Mouse (Mus musculus) mature B cell (primary cell): ENCODE data around the gene Olfr870.
"Not testable (repeated sequence)": the region's sequence is repeated elsewhere in the genome, so short reads cannot be mapped to it uniquely, and the experiment has no call there.

Source experiments
- in situ Hi-C: fragments of 300-500 bp; cut with MboI; formaldehyde crosslinking; loops from 2 replicates; pipeline ENCODE4 v1.14.3; 2019

The Olfr870 gene

GRCm38 (mm10) chr9:20173957-20174356 lies at the start of gene Olfr870:
TSS of gene Olfr870 (minus strand) at chr9:20174057.
- in situ Hi-C loops: no loop called here

- in situ Hi-C loops: no loop called here
Measured at GRCm38 (mm10) chr9:20211907-20212306, 38.0 kb upstream of the Olfr870 start, which contains the start of gene Olfr871. TSS of gene Olfr871 (plus strand) at chr9:20212207.

- in situ Hi-C loops: no loop called here
Measured at GRCm38 (mm10) chr9:20211477-20211876, 37.6 kb upstream of the Olfr870 start.

- in situ Hi-C loops: no loop called here
Measured at GRCm38 (mm10) chr9:20210812-20211211, 37.0 kb upstream of the Olfr870 start.

- in situ Hi-C loops: not testable (repeated sequence)
Measured at GRCm38 (mm10) chr9:20203413-20203984, 29.6 kb upstream of the Olfr870 start.

- in situ Hi-C loops: no loop called here
Measured at GRCm38 (mm10) chr9:20202131-20202530, 28.3 kb upstream of the Olfr870 start.

- in situ Hi-C loops: no loop called here
Measured at GRCm38 (mm10) chr9:20179463-20179862, 5.6 kb upstream of the Olfr870 start.

GRCm38 (mm10) chr9:20149706-20150105 lies 24.2 kb downstream of the Olfr870 start:
- in situ Hi-C loops: no loop called here

- in situ Hi-C loops: no loop called here
Measured at GRCm38 (mm10) chr9:20128709-20129108, 45.1 kb downstream of the Olfr870 start, which contains the start of gene Olfr869. TSS of gene Olfr869 (plus strand) at chr9:20129009.
